Mouse (Mus musculus) bone marrow macrophage, adult 2 months (primary cell): ENCODE data around the gene Ulk1.

ENCODE experiments used
- CTCF ChIP-seq: IDR thresholded peaks from 2 replicates; pipeline ENCODE4 v1.5.1; 2012; ENCODE audit warnings: low read depth, mild to moderate bottlenecking, low read length, moderate library complexity
- POLR2A ChIP-seq: IDR thresholded peaks from 2 replicates; pipeline ENCODE4 v1.6.1; 2012; ENCODE audit warnings: mild to moderate bottlenecking, low read depth, low read length, borderline replicate concordance

DNA sequence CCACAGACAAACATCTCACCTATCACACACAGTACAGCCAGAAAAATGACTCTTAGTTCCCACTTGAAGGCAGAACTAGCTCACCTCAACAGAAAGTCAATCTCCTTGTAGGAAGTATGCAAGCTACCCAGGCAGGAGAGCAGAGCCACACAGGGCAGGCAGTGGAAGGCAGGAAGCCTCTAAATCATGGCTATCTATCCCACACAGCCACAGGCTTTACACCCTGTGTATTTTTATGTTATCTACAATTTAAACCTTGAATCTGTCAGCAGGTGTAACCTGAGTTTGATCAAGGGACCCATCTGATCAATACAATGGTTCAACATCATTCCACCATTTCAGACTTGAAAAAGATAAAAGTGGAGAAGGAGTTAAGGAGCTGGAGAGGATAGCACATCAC lies 7.1 kb downstream of the Ulk1 start:
- TF ChIP-seq POLR2A, result no peak
- TF ChIP-seq CTCF, result no peak
